Mouse (Mus musculus) mature B cell (primary cell): ENCODE results near the gene 2810408A11Rik.

ENCODE experiments used
- in situ Hi-C: fragments of 300-500 bp; cut with MboI; formaldehyde crosslinking; loops from 2 replicates; pipeline ENCODE4 v1.14.3; 2019

2810408A11Rik gene

DNA sequence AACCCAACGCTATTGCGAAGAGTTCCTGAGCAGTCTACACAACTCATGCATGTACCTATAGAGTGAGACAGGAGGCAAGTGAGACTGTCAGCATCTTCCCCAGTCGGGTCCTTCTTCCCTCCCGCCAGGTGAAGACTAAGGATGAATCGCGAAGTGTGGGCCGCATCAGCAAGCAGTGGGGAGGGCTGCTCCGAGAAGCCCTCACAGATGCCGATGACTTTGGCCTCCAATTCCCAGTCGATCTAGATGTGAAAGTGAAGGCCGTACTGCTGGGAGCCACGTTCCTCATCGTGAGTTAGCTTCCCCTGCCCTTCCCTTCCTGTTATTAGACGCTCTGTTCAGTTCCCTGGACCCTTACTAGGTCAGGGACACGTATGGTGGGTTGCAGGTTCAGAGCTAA, 50.9 kb downstream of the 2810408A11Rik start:
- in situ Hi-C loops: no loop called here

DNA sequence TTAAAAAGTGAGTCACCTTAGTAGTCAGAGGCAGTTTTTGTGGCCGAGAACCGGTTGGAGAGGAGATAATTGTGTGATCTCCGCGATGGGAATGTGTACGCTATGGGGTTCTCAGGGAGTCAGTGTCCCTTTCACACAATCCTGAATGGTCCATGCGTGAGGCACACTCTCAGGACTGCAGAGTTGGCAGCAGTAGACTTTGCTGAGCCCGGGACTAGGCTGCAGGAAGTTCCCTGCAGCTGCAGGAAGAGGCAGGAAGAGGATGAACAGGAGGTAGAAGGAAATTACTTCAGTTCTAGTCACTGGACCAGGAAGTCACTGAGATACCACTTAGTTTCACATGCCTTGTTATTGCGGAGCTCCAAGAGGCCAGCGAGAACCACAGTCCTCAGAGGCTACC, 51.7 kb downstream of the 2810408A11Rik start:
- in situ Hi-C loops: no loop called here

DNA sequence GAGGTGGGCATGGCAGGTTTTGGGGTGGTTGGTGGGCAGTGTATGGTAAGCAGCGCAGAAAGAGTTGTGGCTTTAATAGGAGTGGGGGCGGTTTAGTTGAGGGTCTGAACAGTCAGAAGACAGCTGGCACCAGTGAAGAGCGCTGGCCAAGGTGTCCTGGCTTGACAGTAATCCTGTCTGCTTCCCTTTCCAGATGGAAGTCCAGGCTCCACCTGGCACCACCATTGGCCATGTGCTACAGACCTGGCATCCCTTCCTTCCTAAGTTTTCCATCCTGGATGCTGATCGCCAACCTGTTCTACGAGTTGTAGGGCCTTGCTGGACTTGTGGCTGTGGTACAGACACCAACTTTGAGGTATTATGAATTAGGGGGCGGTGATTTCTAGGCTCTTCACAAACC, 52.8 kb downstream of the 2810408A11Rik start:
- in situ Hi-C loops: no loop called here
